Mouse (Mus musculus) heart, embryonic 16.5 days (tissue): Measurements from ENCODE around the gene Luc7l3. TPM values are rescaled to one million over a fixed set of nuclear protein-coding genes. Genes with fewer than 3 reads are reported as not detected.

Experiments
- ATAC-seq: fragments of 200-750 bp; cut with Nextera tagmentation; replicated peaks from 2 replicates; pipeline ENCODE4 v1.8.0; 2017; ENCODE audit warnings: moderate number of reproducible peaks; ENCODE audit not compliant: insufficient read depth, low FRiP score; ENCODE audit errors: extremely low read depth
- H3K27ac ChIP-seq: fragments of 300-500 bp; sonication (generic); 2 replicates; pipeline ENCODE4 v1.5.1; 2014; ENCODE audit warnings: mild to moderate bottlenecking, low read length, control low read depth, moderate library complexity
- H3K27me3 ChIP-seq: fragments of 300-500 bp; sonication (generic); 2 replicates; pipeline ENCODE4 v1.6.1; 2014; ENCODE audit warnings: low read length, mixed read lengths; ENCODE audit not compliant: control insufficient read depth, insufficient read depth
- H3K36me3 ChIP-seq: fragments of 300-500 bp; sonication (generic); 2 replicates; pipeline ENCODE4 v1.6.1; 2014; ENCODE audit not compliant: control insufficient read depth, insufficient read depth
- H3K4me1 ChIP-seq: fragments of 300-500 bp; sonication (generic); 2 replicates; pipeline ENCODE4 v1.6.1; 2014; ENCODE audit warnings: low read length, mixed read lengths; ENCODE audit not compliant: control insufficient read depth, insufficient read depth
- H3K4me2 ChIP-seq: fragments of 300-500 bp; sonication (generic); 2 replicates; pipeline ENCODE4 v1.6.1; 2014; ENCODE audit warnings: low read depth, mild to moderate bottlenecking, control low read depth, low read length
- H3K4me3 ChIP-seq: fragments of 300-500 bp; sonication (generic); 2 replicates; pipeline ENCODE4 v1.5.1; 2014; ENCODE audit warnings: mild to moderate bottlenecking, control low read depth, low read length
- H3K9ac ChIP-seq: fragments of 300-500 bp; sonication (generic); 2 replicates; pipeline ENCODE4 v1.6.1; 2014; ENCODE audit warnings: low read length, control low read depth
- H3K9me3 ChIP-seq: fragments of 300-500 bp; sonication (generic); replicated peaks from 2 replicates; pipeline ENCODE4 v1.6.1; 2016; ENCODE audit warnings: low read length; ENCODE audit not compliant: control insufficient read depth
- WGBS: fragments of 180-500 bp; shearing (Covaris S2); extraction: QIAGEN DNeasy Blood & Tissue Kit; methylation state at CpG from one replicate; pipeline ENCODE4 v1.1.7; 2014; 5-methylcytosine and 5-hydroxymethylcytosine counted together
- polyA plus RNA-seq: library from polyadenylated mRNA; unstranded; fragments of >200 nt; fragmentation: Nextera tagmentation; extraction: Ambion mirVana; gene quantifications from 2 replicates; pipeline ENCODE4 v1.2.1, GENCODE M21; 2015

The Luc7l3 gene
- polyA plus RNA-seq, 1 experiment from 2014 or later: 73.2 TPM

DNA sequence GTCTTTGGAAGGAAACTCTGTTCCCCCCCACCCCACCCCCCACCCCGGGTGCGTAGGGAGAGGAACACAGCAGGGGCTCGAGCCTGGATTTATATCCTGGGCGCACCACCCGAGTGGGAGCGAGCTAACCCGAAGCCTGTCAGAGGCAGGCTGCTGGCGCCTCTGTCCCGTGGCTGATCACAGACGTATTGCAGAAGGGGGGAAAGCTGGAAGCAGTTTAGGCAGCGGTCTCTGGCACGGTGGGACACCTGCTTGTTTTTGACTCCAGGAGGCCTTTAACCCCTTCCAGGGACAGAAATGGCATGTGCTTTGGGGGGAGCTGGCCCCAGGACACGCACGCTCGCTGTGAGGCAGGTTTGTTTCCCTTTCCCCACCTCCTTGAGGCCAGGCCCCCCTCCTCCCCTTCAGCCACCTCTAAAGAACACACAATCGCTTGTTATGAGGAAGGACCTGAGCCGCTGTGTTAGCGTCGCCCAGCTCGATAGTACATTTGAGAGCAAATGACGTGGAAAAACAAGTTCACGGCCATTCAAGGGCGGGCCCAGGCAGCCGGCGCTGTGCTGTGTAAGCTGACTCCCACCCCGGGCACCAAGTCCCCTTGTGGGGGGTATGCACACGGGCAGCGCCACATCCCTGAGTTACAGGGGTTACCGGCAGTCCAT is 78.9 kb downstream of the Luc7l3 start:
- Histone ChIP-seq H3K27ac (peak overlapping the region; percentile 15; the same call in 1 of the 2 replicates), H3K9ac (peak overlapping the region; percentile 55), H3K4me3 (peak overlapping the region; percentile 39), H3K4me2 (peak overlapping the region; percentile 62), H3K36me3 (no peaks in the 10 kb centered on the region), H3K9me3 (no peaks in the 10 kb centered on the region), H3K4me1 (peaks cover 16% of the 10 kb centered on the region; the same call in 1 of the 2 replicates), H3K27me3 (no peaks in the 10 kb centered on the region)
- peak; percentile 46 for ATAC-seq
- 4% methylated on average over 29 of the region's 29 CpGs for WGBS

DNA sequence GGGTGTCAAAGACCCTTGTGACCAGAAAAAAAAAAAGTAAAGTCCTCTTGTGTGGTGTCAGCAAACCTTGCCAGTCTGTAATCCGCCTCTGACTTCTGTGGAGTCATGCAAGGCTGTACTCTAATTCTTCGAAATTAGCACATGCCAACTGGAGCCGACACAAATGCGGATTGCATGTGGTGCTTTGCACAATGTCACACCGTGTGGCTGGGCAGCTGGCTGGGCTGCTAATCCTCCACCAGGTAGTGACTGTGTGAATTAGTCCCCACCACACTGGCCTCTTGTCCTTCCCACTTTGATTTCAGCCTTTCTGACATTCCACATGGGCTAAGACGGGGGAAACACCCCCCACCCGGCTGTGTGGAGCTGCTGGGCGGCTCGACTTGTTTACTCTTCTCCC is 82.1 kb downstream of the Luc7l3 start:
- no peaks in the 10 kb centered on the region for H3K36me3 ChIP-seq
- H3K9ac ChIP-seq: no peak overlapping the region
- no peaks in the 10 kb centered on the region for H3K27me3 ChIP-seq
- WGBS: 47% methylated on average over 9 of the region's 9 CpGs
- ATAC-seq: no peak
- no peak overlapping the region for H3K4me2 ChIP-seq
- H3K4me1 ChIP-seq: peaks cover 13% of the 10 kb centered on the region; the same call in 1 of the 2 replicates
- no peak overlapping the region for H3K4me3 ChIP-seq
- no peaks in the 10 kb centered on the region for H3K9me3 ChIP-seq
- no peak overlapping the region for H3K27ac ChIP-seq

DNA sequence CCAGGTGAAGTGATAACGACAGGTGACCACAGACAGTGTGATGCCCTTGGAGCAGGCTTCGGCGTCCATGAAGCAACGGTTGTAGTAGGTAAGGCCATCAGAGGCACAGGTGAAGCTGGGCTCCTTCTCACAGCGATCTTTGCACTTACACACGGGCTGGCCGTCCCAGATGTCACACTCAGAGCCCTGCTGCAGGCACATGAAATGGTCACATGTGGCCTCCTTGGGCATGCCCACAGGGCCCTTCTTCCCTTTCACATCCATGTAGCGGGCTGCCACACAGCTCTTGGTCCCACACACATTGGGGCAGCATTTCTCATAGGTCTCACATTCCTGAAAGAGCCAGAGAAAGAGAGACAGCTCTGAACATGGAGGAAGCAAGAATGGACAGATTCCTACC is 83.0 kb downstream of the Luc7l3 start:
- ATAC-seq: no peak
- Histone ChIP-seq H3K27me3 (no peaks in the 10 kb centered on the region), H3K36me3 (no peaks in the 10 kb centered on the region), H3K9me3 (no peaks in the 10 kb centered on the region), H3K4me2 (no peak overlapping the region), H3K27ac (no peak overlapping the region), H3K9ac (no peak overlapping the region), H3K4me3 (no peak overlapping the region), H3K4me1 (peaks cover 15% of the 10 kb centered on the region; the same call in 1 of the 2 replicates)
- 92% methylated on average over 8 of the region's 8 CpGs for WGBS

Other genes starting within 250 kb of the Luc7l3 start
- 35.7 and 41.2 TPM in 2 replicates for gene Tob1, start 110.5 kb downstream of the Luc7l3 start, polyA plus RNA-seq
- gene Wfikkn2, start 76.0 kb downstream of the Luc7l3 start, polyA plus RNA-seq: 3.1 and 3.7 TPM in 2 replicates
- gene Gm21885, start 40.1 kb downstream of the Luc7l3 start, polyA plus RNA-seq: not detected in 2 replicates
- gene Ankrd40, start 6.0 kb upstream of the Luc7l3 start, polyA plus RNA-seq: 17.5 and 22.6 TPM in 2 replicates
- gene Abcc3, start 71.0 kb upstream of the Luc7l3 start, polyA plus RNA-seq: 1.1 and 1.3 TPM in 2 replicates
- gene Cacna1g, start 152.2 kb upstream of the Luc7l3 start, polyA plus RNA-seq: 5.8 and 7.6 TPM in 2 replicates
- 0.08 and 0.25 TPM in 2 replicates for gene Spata20, start 164.2 kb upstream of the Luc7l3 start, polyA plus RNA-seq
- gene Epn3, start 178.0 kb upstream of the Luc7l3 start, polyA plus RNA-seq: 13.6 and 17.9 TPM in 2 replicates
- 5.7 and 9.1 TPM in 2 replicates for gene Mycbpap, start 199.8 kb upstream of the Luc7l3 start, polyA plus RNA-seq
- gene Rsad1, start 227.3 kb upstream of the Luc7l3 start, polyA plus RNA-seq: 7.3 and 8.0 TPM in 2 replicates
- 2.0 and 2.1 TPM in 2 replicates for gene Chad, start 243.1 kb upstream of the Luc7l3 start, polyA plus RNA-seq